Mouse (Mus musculus) T-helper 2 cell (primary cell): ENCODE measurements around the gene Rapsn.

ENCODE experiments used
- in situ Hi-C: fragments of 300-600 bp; cut with MboI, MseI; formaldehyde crosslinking; loops from one replicate; pipeline ENCODE4 v1.15.1; 2025; ENCODE audit warnings: high pct_unique_total_duplicates

Gene Rapsn

GRCm38 (mm10) chr2:91053181-91053933 lies 17.9 kb downstream of the Rapsn start:
- in situ Hi-C loops = no loop called here

GRCm38 (mm10) chr2:91053934-91054382 lies 18.5 kb downstream of the Rapsn start, which contains the start of gene Psmc3:
Psmc3 (plus strand) TSS chr2:91054009.
- in situ Hi-C loops = no loop called here

- in situ Hi-C loops = no loop called here
These were observed 23.0 kb downstream of the Rapsn start for GRCm38 (mm10) chr2:91058435-91058834.

GRCm38 (mm10) chr2:91059376-91059775 lies 24.0 kb downstream of the Rapsn start:
- in situ Hi-C loops = no loop called here

- in situ Hi-C loops = no loop called here
These were observed 25.3 kb downstream of the Rapsn start for GRCm38 (mm10) chr2:91060544-91061355.

- in situ Hi-C loops = no loop called here
These were observed 26.5 kb downstream of the Rapsn start for GRCm38 (mm10) chr2:91061849-91062481.

- in situ Hi-C loops = no loop called here
These were observed 27.6 kb downstream of the Rapsn start for GRCm38 (mm10) chr2:91062779-91063606.

- in situ Hi-C loops = no loop called here
These were observed 28.8 kb downstream of the Rapsn start for GRCm38 (mm10) chr2:91064211-91064610.

- in situ Hi-C loops = no loop called here
These were observed 30.1 kb downstream of the Rapsn start for GRCm38 (mm10) chr2:91065544-91065943.

- in situ Hi-C loops = no loop called here
These were observed 31.0 kb downstream of the Rapsn start for GRCm38 (mm10) chr2:91066455-91066854.

- in situ Hi-C loops = no loop called here
These were observed 32.9 kb downstream of the Rapsn start for GRCm38 (mm10) chr2:91068162-91068871.

- in situ Hi-C loops = no loop called here
These were observed 33.4 kb downstream of the Rapsn start for GRCm38 (mm10) chr2:91068872-91069165.

GRCm38 (mm10) chr2:91069306-91070000 lies 34.0 kb downstream of the Rapsn start:
- in situ Hi-C loops = no loop called here

GRCm38 (mm10) chr2:91070076-91070800 lies 34.8 kb downstream of the Rapsn start, which contains the start of gene Slc39a13:
Slc39a13 (minus strand) TSS chr2:91070417.
- in situ Hi-C loops = loop anchor here (5.0 kb wide), 1 partner anchor 37 kb away; no protein-coding TSS in a partner anchor

- in situ Hi-C loops = loop anchor here (5.0 kb wide), 1 partner anchor 36 kb away; no protein-coding TSS in a partner anchor
These were observed 35.6 kb downstream of the Rapsn start for GRCm38 (mm10) chr2:91071059-91071458.

- in situ Hi-C loops = loop anchor here (5.0 kb wide), 1 partner anchor 35 kb away; no protein-coding TSS in a partner anchor
These were observed 36.7 kb downstream of the Rapsn start for GRCm38 (mm10) chr2:91072092-91072491.

- in situ Hi-C loops = no loop called here
These were observed 42.5 kb downstream of the Rapsn start for GRCm38 (mm10) chr2:91077957-91078313.

- in situ Hi-C loops = no loop called here
These were observed 43.0 kb downstream of the Rapsn start for GRCm38 (mm10) chr2:91078314-91079025.

- in situ Hi-C loops = no loop called here
These were observed 43.6 kb downstream of the Rapsn start for GRCm38 (mm10) chr2:91079026-91079384.
